Mouse (Mus musculus): ENCODE results near the gene 2310002L09Rik. TPM values are rescaled to one million over a fixed set of nuclear protein-coding genes. Genes with fewer than 3 reads are reported as not detected.
"Not testable (repeated sequence)": the region's sequence is repeated elsewhere in the genome, so short reads cannot be mapped to it uniquely, and the experiment has no call there.

2310002L09Rik gene
- 1 to 10 TPM; 1.3 to 1.7 TPM for total RNA-seq (2021)

DNA sequence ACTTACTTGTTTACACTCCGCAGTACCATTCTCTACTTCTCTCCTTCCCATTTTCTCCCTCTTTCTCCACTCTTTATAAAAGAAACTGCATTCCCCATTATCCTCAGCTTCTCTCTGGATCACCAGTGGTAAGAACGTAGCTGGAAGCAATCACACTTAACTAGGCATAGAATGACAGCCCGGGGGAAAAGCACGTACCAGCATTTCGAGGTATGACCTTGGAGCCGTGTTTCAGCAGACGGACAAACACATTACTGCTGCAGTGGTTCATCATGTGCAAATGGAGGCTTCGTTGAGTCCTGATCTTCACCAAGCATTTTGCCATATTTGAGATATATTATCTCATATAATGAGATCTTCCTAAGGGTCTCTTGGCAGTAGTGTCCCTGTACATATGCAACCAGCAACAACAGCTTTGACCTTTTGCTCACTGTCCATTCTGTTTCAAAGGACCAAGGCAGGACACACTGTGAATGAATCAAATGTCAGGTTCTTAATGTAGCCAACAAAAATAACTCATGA lies at the start of gene 2310002L09Rik:
Gene 2310002L09Rik (minus strand): TSS at position 472 of the 522 bp plus-strand sequence.
- no peak for DNase-seq
- intact Hi-C loops (cut with DNase I): no loop called here

DNA sequence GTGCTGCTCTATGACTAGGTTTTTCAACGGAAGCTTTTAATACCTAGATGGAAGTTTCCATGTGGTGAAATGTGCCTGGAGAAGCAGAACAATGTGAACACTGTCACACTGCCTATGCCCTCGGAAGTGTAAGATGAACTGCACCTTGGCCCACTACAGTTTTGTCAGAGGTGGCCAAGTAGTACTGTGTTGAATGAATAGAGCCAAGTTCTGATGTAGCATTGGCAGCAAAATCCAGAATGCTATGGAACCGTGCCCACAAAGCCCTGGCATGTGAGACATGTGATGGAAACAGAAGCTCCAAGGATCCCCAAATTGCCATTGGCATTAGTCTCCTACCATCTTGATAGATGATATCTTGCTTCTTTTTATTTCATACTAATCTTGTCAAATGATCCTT lies 29.8 kb upstream of the 2310002L09Rik start:
- intact Hi-C loops (cut with DNase I): no loop called here
- DNase-seq: peak; percentile 1 to 3

DNA sequence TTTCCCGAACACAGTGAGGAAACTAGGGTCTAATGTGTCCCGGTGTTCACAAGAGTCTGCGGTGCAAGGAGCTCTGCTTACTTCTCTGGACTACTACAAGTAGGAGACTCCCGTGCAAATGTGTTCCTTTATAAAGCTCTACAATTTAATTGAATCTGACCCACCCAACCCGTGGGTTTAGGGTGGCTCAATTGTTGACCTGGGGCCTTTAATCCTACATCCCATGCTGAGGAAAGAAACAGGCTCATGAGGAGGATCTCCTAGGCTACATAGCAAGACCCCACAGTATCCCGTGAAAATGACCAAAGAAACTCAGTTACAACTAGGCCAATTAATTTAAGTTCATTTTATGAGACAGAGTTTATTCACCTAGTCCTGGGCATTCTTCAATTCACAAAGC lies 30.0 kb downstream of the 2310002L09Rik start, which contains the start of gene Gm11756:
Gene Gm11756 (minus strand): TSS at position 101 of the 400 bp plus-strand sequence.
- not testable (repeated sequence) for DNase-seq

DNA sequence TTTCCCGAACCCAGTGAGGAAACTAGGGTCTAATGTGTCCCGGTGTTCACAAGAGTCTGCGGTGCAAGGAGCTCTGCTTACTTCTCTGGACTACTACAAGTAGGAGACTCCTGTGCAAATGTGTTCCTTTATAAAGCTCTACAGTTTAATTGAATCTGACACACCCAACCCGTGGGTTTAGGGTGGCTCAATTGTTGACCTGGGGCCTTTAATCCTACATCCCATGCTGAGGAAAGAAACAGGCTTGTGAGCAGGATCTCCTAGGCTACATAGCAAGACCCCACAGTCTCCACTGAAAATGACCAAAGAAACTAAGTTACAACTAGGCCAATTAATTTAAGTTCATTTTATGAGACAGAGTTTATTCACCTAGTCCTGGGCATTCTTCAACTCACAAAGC lies 44.8 kb downstream of the 2310002L09Rik start, which contains the start of gene Gm13871:
Gene Gm13871 (minus strand): TSS at position 101 of the 400 bp plus-strand sequence.
- DNase-seq; intact Hi-C loops (cut with DNase I): not testable (repeated sequence)

More for the DNA sequence above, 30.0 kb downstream of the 2310002L09Rik start, which contains the start of gene Gm11756:
- intact Hi-C loops (cut with DNase I): not testable (repeated sequence)

DNA sequence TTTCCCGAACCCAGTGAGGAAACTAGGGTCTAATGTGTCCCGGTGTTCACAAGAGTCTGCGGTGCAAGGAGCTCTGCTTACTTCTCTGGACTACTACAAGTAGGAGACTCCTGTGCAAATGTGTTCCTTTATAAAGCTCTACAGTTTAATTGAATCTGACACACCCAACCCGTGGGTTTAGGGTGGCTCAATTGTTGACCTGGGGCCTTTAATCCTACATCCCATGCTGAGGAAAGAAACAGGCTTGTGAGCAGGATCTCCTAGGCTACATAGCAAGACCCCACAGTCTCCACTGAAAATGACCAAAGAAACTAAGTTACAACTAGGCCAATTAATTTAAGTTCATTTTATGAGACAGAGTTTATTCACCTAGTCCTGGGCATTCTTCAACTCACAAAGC lies 59.6 kb downstream of the 2310002L09Rik start, which contains the start of gene Gm11757:
Gene Gm11757 (minus strand): TSS at position 101 of the 400 bp plus-strand sequence.
- intact Hi-C loops (cut with DNase I): not testable (repeated sequence)

More for the DNA sequence above, 59.6 kb downstream of the 2310002L09Rik start, which contains the start of gene Gm11757:
- not testable (repeated sequence) for DNase-seq

Other genes starting within 250 kb of the 2310002L09Rik start
- gene Rasef, start 159.9 kb downstream of the 2310002L09Rik start, total RNA-seq (2021): under 1 TPM; 0.53 to 0.55 TPM
- gene Gm11758, start 74.6 kb downstream of the 2310002L09Rik start, total RNA-seq (2021): not detected
- gene Gm11757, start 59.7 kb downstream of the 2310002L09Rik start, total RNA-seq (2021): not detected
- gene Gm13871, start 44.9 kb downstream of the 2310002L09Rik start, total RNA-seq (2021): not detected
- under 1 TPM in 1 of 2 experiments, not detected in 1; 0.22 TPM for gene Gm11756, start 30.1 kb downstream of the 2310002L09Rik start, total RNA-seq (2021)
- gene Frmd3, start 62.6 kb upstream of the 2310002L09Rik start, total RNA-seq (2021): under 1 TPM; 0.15 to 0.24 TPM

Data from heart, postnatal 10 days (tissue).